Mouse (Mus musculus) spleen, adult 2 months (tissue): ENCODE results near the gene P4ha2.

Experiments
- CTCF ChIP-seq: fragments of 200-500 bp; IDR thresholded peaks from 2 replicates; pipeline ENCODE4 v1.5.1; 2011; ENCODE audit warnings: mild to moderate bottlenecking, inconsistent platforms; ENCODE audit not compliant: insufficient read depth, insufficient read length, insufficient replicate concordance; ENCODE audit errors: extremely low read depth
- POLR2A ChIP-seq: fragments of 200-500 bp; IDR thresholded peaks from 2 replicates; pipeline ENCODE4 v1.6.1; 2011; ENCODE audit warnings: low read depth, low read length, inconsistent platforms

DNA sequence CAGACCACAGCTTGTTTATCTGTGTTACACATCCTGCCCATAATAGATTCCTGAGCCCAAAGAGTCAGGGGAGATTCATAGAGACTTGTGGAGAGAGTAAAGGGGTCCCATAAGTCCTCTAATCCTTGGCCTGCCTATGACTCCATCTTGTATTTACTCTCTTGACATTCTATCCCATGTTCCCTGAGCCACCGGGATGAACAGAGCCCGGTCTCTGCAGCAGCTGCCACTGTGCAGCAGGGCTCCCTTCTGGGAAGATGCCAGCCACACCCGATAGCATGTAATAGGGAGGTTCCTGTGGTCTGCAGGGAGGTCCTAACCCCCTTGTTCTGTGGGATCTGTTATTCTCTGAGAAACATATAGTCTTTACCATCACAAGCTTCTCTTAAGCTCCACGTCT is 16.5 kb downstream of the P4ha2 start:
- TF ChIP-seq CTCF (no peak), POLR2A (no peak)
